Mouse (Mus musculus): ENCODE results near the gene Cib4.

Cib4 gene

GRCm38 (mm10) chr5:30513111-30513510 is 32.5 kb downstream of the Cib4 start:
- no peak for DNase-seq

- DNase-seq, result no peak
These were observed 48.3 kb downstream of the Cib4 start for GRCm38 (mm10) chr5:30497299-30497698.

- no peak for DNase-seq
These were observed 48.8 kb downstream of the Cib4 start for GRCm38 (mm10) chr5:30496821-30497220.

GRCm38 (mm10) chr5:30495288-30495687 is 50.3 kb downstream of the Cib4 start:
- DNase-seq, result no peak

GRCm38 (mm10) chr5:30494606-30495005 is 51.0 kb downstream of the Cib4 start:
- DNase-seq, result no peak

- DNase-seq, result no peak
These were observed 51.9 kb downstream of the Cib4 start for GRCm38 (mm10) chr5:30493723-30494122.

- no peak for DNase-seq
These were observed 54.8 kb downstream of the Cib4 start for GRCm38 (mm10) chr5:30490845-30491244.

GRCm38 (mm10) chr5:30490215-30490614 is 55.4 kb downstream of the Cib4 start:
- no peak for DNase-seq

- no peak for DNase-seq
These were observed 60.5 kb downstream of the Cib4 start for GRCm38 (mm10) chr5:30485136-30485535.

GRCm38 (mm10) chr5:30484591-30484990 is 61.0 kb downstream of the Cib4 start:
- DNase-seq, result no peak

GRCm38 (mm10) chr5:30483533-30483932 is 62.1 kb downstream of the Cib4 start:
- DNase-seq, result peak; percentile 94

- no peak for DNase-seq
These were observed 63.3 kb downstream of the Cib4 start for GRCm38 (mm10) chr5:30482319-30482718.

GRCm38 (mm10) chr5:30476534-30476933 is 69.1 kb downstream of the Cib4 start:
- DNase-seq, result no peak

- no peak for DNase-seq
These were observed 73.5 kb downstream of the Cib4 start for GRCm38 (mm10) chr5:30472148-30472547.

GRCm38 (mm10) chr5:30470454-30470853 is 75.2 kb downstream of the Cib4 start:
- DNase-seq, result no peak

GRCm38 (mm10) chr5:30466315-30466714 is 79.3 kb downstream of the Cib4 start:
- DNase-seq, result no peak

GRCm38 (mm10) chr5:30465861-30466260 is 79.8 kb downstream of the Cib4 start, which contains the start of gene 1700001C02Rik:
Gene 1700001C02Rik (plus strand): TSS chr5:30466047.
- DNase-seq, result no peak

GRCm38 (mm10) chr5:30461821-30462220 is 83.8 kb downstream of the Cib4 start, which contains the start of gene Otof:
Gene Otof (minus strand): TSS chr5:30461932.
- DNase-seq, result no peak

- no peak for DNase-seq
These were observed 85.5 kb downstream of the Cib4 start for GRCm38 (mm10) chr5:30460155-30460554.

GRCm38 (mm10) chr5:30456056-30456455 is 89.6 kb downstream of the Cib4 start:
- DNase-seq, result no peak

GRCm38 (mm10) chr5:30444327-30444895 is 101.2 kb downstream of the Cib4 start:
- no peak for DNase-seq

GRCm38 (mm10) chr5:30442196-30442595 is 103.4 kb downstream of the Cib4 start:
- no peak for DNase-seq

- DNase-seq, result no peak
These were observed 105.2 kb downstream of the Cib4 start for GRCm38 (mm10) chr5:30440308-30440906.

GRCm38 (mm10) chr5:30438931-30439330 is 106.7 kb downstream of the Cib4 start:
- DNase-seq, result no peak
